Comparison of ENCODE assay signal across 21 mouse cellular contexts in the genomic region with DNA sequence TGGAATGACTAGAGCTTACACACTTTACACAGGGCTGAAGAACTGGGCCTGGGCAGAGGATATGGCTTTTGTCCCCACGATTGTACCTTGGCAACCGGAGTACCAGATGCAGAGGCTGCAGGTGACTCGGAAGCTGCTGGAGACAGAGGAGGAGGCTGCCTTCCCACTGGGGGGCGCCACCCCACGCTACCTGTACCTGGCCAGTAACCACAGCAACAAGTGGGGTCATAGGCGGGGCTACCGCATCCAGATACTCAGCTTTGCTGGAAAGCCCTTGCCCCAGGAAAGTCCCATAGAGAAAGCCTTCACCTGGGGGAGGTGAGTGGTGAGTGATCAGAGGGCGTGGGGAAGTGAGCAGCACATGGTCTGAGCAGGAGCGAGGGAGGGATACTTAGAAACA. TPM values are rescaled to one million over a fixed set of nuclear protein-coding genes. Genes with fewer than 3 reads are reported as not detected.
DNase-seq lines count a peak whose midpoint lies in the region; ATAC-seq and TF ChIP-seq lines count a peak whose summit lies in the region.
"Had no signal": no experiment of that assay in that cellular context is flagged by ENCODE, and none has a peak within 500 bp of the region (broad histone marks: within the 10 kb centered on the region; RNA-seq: fewer than 3 reads in every experiment).

No protein-coding gene starts in this region.

- no peaks in the 10 kb centered on the region for H3K79me2 ChIP-seq in CH12.LX (replicated peaks; ENCODE audit: control insufficient read depth, extremely low read depth, insufficient read depth, poor library complexity, severe bottlenecking)

- WGBS in liver, embryonic 14.5 days (ENCODE audit: insufficient replicate concordance) = 72% methylated on average over 9 of the region's 9 CpGs
- WGBS in liver, embryonic 12.5 days (ENCODE audit: insufficient replicate concordance) = 74% methylated on average over 9 of the region's 9 CpGs

- peaks cover 3 to 12% of the 10 kb centered on the region in 2 experiments for H3K4me1 ChIP-seq in liver, embryonic 14.5 days (replicated peaks; ENCODE audit: control insufficient read depth in 2 of 2, insufficient read depth in 2 of 2, low read length in 1 of 2)
- H3K4me1 ChIP-seq in liver, embryonic 12.5 days = peaks cover 31% of the 10 kb centered on the region
- H3K4me1 ChIP-seq in CH12.LX (ENCODE audit: control insufficient read depth in 1 of 2, insufficient read depth in 2 of 2) = peaks cover 3 to 18% of the 10 kb centered on the region in 2 experiments; a peak in 2 of 4 replicates
- H3K4me1 ChIP-seq in brown adipose tissue, adult 24 weeks (ENCODE audit: control insufficient read depth, insufficient read depth, insufficient read length, low read length) = 0 out of 2 replicates have a peak, but pooled peaks cover 2% of the 10 kb centered on the region

- no peak; the same call in 1 of the 2 replicates for TF ChIP-seq RAD21 in CH12.LX (IDR thresholded peaks at IDR 0.05; ENCODE audit: low read depth, low read length)

- H3K36me3 ChIP-seq in liver, embryonic 14.5 days (replicated peaks; ENCODE audit: control insufficient read depth, insufficient read depth, low read depth) = no peaks in the 10 kb centered on the region
- H3K36me3 ChIP-seq in liver, embryonic 12.5 days = no peaks in the 10 kb centered on the region
- H3K36me3 ChIP-seq in CH12.LX (replicated peaks in 1 of 2; ENCODE audit: control insufficient read depth in 1 of 2, insufficient read depth in 1 of 2, low read length in 1 of 2) = peaks cover 0 to 37% of the 10 kb centered on the region in 2 experiments
- H3K36me3 ChIP-seq: embryonic facial prominence, embryonic 10.5 days; hindbrain, embryonic 12.5 days; limb, embryonic 13.5 days; midbrain, embryonic 10.5 days had no signal

- peak; percentile 56 for TF ChIP-seq CTCF in liver, embryonic 14.5 days (IDR thresholded peaks at IDR 0.05; ENCODE audit: low read depth)
- peak in 1 of 2 experiments; percentile 50; a peak in 2 of 4 replicates for TF ChIP-seq CTCF in CH12.LX (conservative IDR thresholded peaks at IDR 0.05 in 1 of 2, IDR thresholded peaks at IDR 0.05 in 1 of 2; ENCODE audit: low read depth in 2 of 2, low read length in 2 of 2)

- DNase-seq in heart, adult 11 months = peak; percentile 83
- no peak for DNase-seq in heart, postnatal 14 days
- DNase-seq in liver, embryonic 14.5 days (ENCODE audit: low read depth in 3 of 3, low spot score in 3 of 3) = no peak
- no peak for DNase-seq in CH12.LX (ENCODE audit: extremely low read depth)
- no peak for DNase-seq in adrenal gland, postnatal 10 days
- DNase-seq in adrenal gland, adult 18-20 months (ENCODE audit: low spot score in 2 of 2) = no peak
- DNase-seq: adrenal gland, adult 2 months; cerebellum, postnatal 14 days; lung, postnatal 10 days; thymus, adult 2 months had no signal

- H3K4me3 ChIP-seq in liver, embryonic 14.5 days (ENCODE audit: insufficient read depth in 1 of 2, low read depth in 2 of 2, low read length in 2 of 2) = no peak overlapping the region
- no peak overlapping the region for H3K4me3 ChIP-seq in liver, embryonic 12.5 days
- no peak overlapping the region for H3K4me3 ChIP-seq in CH12.LX (replicated peaks in 1 of 3; ENCODE audit: low read depth in 2 of 3, low read length in 2 of 3, poor library complexity in 1 of 3)
- 0 out of 2 replicates have a peak overlapping the region, but pooled peaks have one; percentile 9 for H3K4me3 ChIP-seq in brown adipose tissue, adult 24 weeks (ENCODE audit: insufficient read depth, low read depth, low read length)
- H3K4me3 ChIP-seq: embryonic facial prominence, embryonic 10.5 days; hindbrain, embryonic 12.5 days; limb, embryonic 13.5 days; midbrain, embryonic 10.5 days; myocyte had no signal

- H3K9me3 ChIP-seq in liver, embryonic 14.5 days (ENCODE audit: control insufficient read depth, low read length) = no peaks in the 10 kb centered on the region
- no peaks in the 10 kb centered on the region for H3K9me3 ChIP-seq in liver, embryonic 12.5 days (replicated peaks)
- no peaks in the 10 kb centered on the region for H3K9me3 ChIP-seq in CH12.LX (replicated peaks; ENCODE audit: low read length)
- H3K9me3 ChIP-seq: embryonic facial prominence, embryonic 10.5 days; hindbrain, embryonic 12.5 days; limb, embryonic 13.5 days; midbrain, embryonic 10.5 days had no signal

- H3K27ac ChIP-seq in liver, embryonic 14.5 days = no peak overlapping the region
- no peak overlapping the region for H3K27ac ChIP-seq in liver, embryonic 12.5 days
- H3K27ac ChIP-seq in CH12.LX (ENCODE audit: insufficient read depth, low read depth) = no peak overlapping the region
- no peak overlapping the region for H3K27ac ChIP-seq in brown adipose tissue, adult 24 weeks (replicated peaks; ENCODE audit: low read depth, low read length)
- H3K27ac ChIP-seq: embryonic facial prominence, embryonic 10.5 days; hindbrain, embryonic 12.5 days; limb, embryonic 13.5 days; midbrain, embryonic 10.5 days had no signal

- H3K4me2 ChIP-seq in liver, embryonic 14.5 days (ENCODE audit: low read depth) = no peak overlapping the region
- no peak overlapping the region for H3K4me2 ChIP-seq in liver, embryonic 12.5 days
- H3K4me2 ChIP-seq in CH12.LX (ENCODE audit: insufficient read depth, low read depth, poor library complexity, severe bottlenecking) = no peak overlapping the region
- H3K4me2 ChIP-seq: hindbrain, embryonic 12.5 days; limb, embryonic 13.5 days had no signal

- no peak for ATAC-seq in liver, embryonic 14.5 days (ENCODE audit: insufficient read depth)
- ATAC-seq in liver, embryonic 12.5 days = no peak
- ATAC-seq: Patski had no signal

- intact Hi-C loops in heart, postnatal 14 days (cut with DNase I) = no loop called here

- TF ChIP-seq POLR2A in CH12.LX (IDR thresholded peaks at IDR 0.05; ENCODE audit: low read depth, low read length) = no peak

- no peak overlapping the region for H3K9ac ChIP-seq in liver, embryonic 14.5 days (replicated peaks)
- H3K9ac ChIP-seq in liver, embryonic 12.5 days = no peak overlapping the region
- H3K9ac ChIP-seq in CH12.LX (ENCODE audit: insufficient read depth, low read depth) = no peak overlapping the region
- H3K9ac ChIP-seq: hindbrain, embryonic 12.5 days; limb, embryonic 13.5 days had no signal

- H3K27me3 ChIP-seq in liver, embryonic 14.5 days (ENCODE audit: control insufficient read depth, insufficient read depth, low read length) = no peaks in the 10 kb centered on the region
- H3K27me3 ChIP-seq in liver, embryonic 12.5 days (replicated peaks) = no peaks in the 10 kb centered on the region; the same call in 1 of the 2 replicates
- no peaks in the 10 kb centered on the region for H3K27me3 ChIP-seq in CH12.LX (replicated peaks)
- H3K27me3 ChIP-seq: hindbrain, embryonic 12.5 days; limb, embryonic 13.5 days; Patski had no signal

- no peak for TF ChIP-seq EP300 in liver, embryonic 14.5 days (IDR thresholded peaks at IDR 0.05; ENCODE audit: low read depth)
- TF ChIP-seq EP300 in CH12.LX (IDR thresholded peaks at IDR 0.05; ENCODE audit: low read length) = no peak

- in situ Hi-C loops in CH12.LX (cut with MboI; ENCODE audit: low pct_ligation_motif_present, low pct_unique_long_range_greater_than_20kb, low sequenced_read_pairs) = loop anchor here (10.0 kb wide), 1 partner anchor 59 kb away; no protein-coding TSS in a partner anchor

- dilution Hi-C loops in CH12.LX (cut with MboI; ENCODE audit: extremely low pct_ligation_motif_present, extremely low pct_unique_long_range_greater_than_20kb, low sequenced_read_pairs) = no loop called here

RNA-seq across cellular contexts. Expression of a gene that starts 5.3 kb away (rescaled TPM):
- total RNA-seq in heart, postnatal 14 days (2021) = 10 to 100 TPM; 36.9 to 42.0 TPM
- 0.21 and 0.25 TPM in 2 replicates for polyA plus RNA-seq in liver, embryonic 14.5 days (2012; rRNA removed)
- polyA plus RNA-seq in liver, embryonic 14.5 days (2014; fragmentation: Nextera tagmentation; extraction: Ambion mirVana) = 0.03 and 0.05 TPM in 2 replicates
- polyA plus RNA-seq in liver, embryonic 12.5 days (2016; fragmentation: Nextera tagmentation; extraction: Ambion mirVana) = 0.05 and 0.06 TPM in 2 replicates
- total RNA-seq in CH12.LX (2012; rRNA removed) (0.25 and 0.29 TPM in 2 replicates), CH12.LX (2014; rRNA removed) (0.28 and 0.30 TPM in 2 replicates)
- polyA plus RNA-seq in CH12.LX (2012; ENCODE audit: insufficient read length, low read depth) = 0.86 and 0.99 TPM in 2 replicates
- polyA plus RNA-seq in brown adipose tissue, adult 24 weeks (2012; ENCODE audit: insufficient read depth, insufficient read length, missing spikeins) = 156 and 209 TPM in 2 replicates
- 100 to 1,000 TPM; 103 to 122 TPM for total RNA-seq in adrenal gland, postnatal 10 days (2021)
- 100 to 1,000 TPM in 1 of 2 experiments, 10 to 100 TPM in 1; 40.0 to 124 TPM for total RNA-seq in adrenal gland, adult 18-20 months (2021)
- polyA plus RNA-seq: hindbrain, embryonic 12.5 days had no signal

RNA-seq across cellular contexts. Expression of a gene that starts 10.8 kb away (rescaled TPM):
- 1 to 10 TPM; 3.1 to 3.2 TPM for total RNA-seq in heart, postnatal 14 days (2021)
- 4.6 and 4.7 TPM in 2 replicates for polyA plus RNA-seq in liver, embryonic 14.5 days (2012; rRNA removed)
- 0.97 and 1.0 TPM in 2 replicates for polyA plus RNA-seq in liver, embryonic 14.5 days (2014; fragmentation: Nextera tagmentation; extraction: Ambion mirVana)
- polyA plus RNA-seq in liver, embryonic 12.5 days (2016; fragmentation: Nextera tagmentation; extraction: Ambion mirVana) = 2.2 TPM in 2 replicates
- total RNA-seq in CH12.LX (2012; rRNA removed) (5.0 and 5.5 TPM in 2 replicates), CH12.LX (2014; rRNA removed) (3.6 and 4.3 TPM in 2 replicates)
- 10.7 and 12.1 TPM in 2 replicates for polyA plus RNA-seq in CH12.LX (2012; ENCODE audit: insufficient read length, low read depth)
- 0.55 TPM in 1 of 2 replicates, not detected in the other for polyA plus RNA-seq in brown adipose tissue, adult 24 weeks (2012; ENCODE audit: insufficient read depth, insufficient read length, missing spikeins)
- total RNA-seq in adrenal gland, postnatal 10 days (2021) = 1 to 10 TPM; 6.0 to 9.0 TPM
- 1 to 10 TPM; 6.0 to 7.0 TPM for total RNA-seq in adrenal gland, adult 18-20 months (2021)

RNA-seq across cellular contexts. Expression of a gene that starts 19.7 kb away (rescaled TPM):
- 10 to 100 TPM; 80.9 to 96.0 TPM for total RNA-seq in heart, postnatal 14 days (2021)
- 117 and 123 TPM in 2 replicates for polyA plus RNA-seq in liver, embryonic 14.5 days (2012; rRNA removed)
- 135 and 152 TPM in 2 replicates for polyA plus RNA-seq in liver, embryonic 14.5 days (2014; fragmentation: Nextera tagmentation; extraction: Ambion mirVana)
- 263 and 273 TPM in 2 replicates for polyA plus RNA-seq in liver, embryonic 12.5 days (2016; fragmentation: Nextera tagmentation; extraction: Ambion mirVana)
- 86.1 and 108 TPM in 2 replicates for total RNA-seq in CH12.LX (2012; rRNA removed)
- 199 and 208 TPM in 2 replicates for total RNA-seq in CH12.LX (2014; rRNA removed)
- 496 and 527 TPM in 2 replicates for polyA plus RNA-seq in CH12.LX (2012; ENCODE audit: insufficient read length, low read depth)
- polyA plus RNA-seq in brown adipose tissue, adult 24 weeks (2012; ENCODE audit: insufficient read depth, insufficient read length, missing spikeins) = 58.0 and 79.6 TPM in 2 replicates
- total RNA-seq in adrenal gland, postnatal 10 days (2021) = 100 to 1,000 TPM; 125 to 132 TPM
- 100 to 1,000 TPM; 139 to 164 TPM for total RNA-seq in adrenal gland, adult 18-20 months (2021)

RNA-seq across cellular contexts. Expression of a gene that starts 31.7 kb away (rescaled TPM):
- total RNA-seq in heart, postnatal 14 days (2021) = not detected
- 0.02 TPM in 2 replicates for polyA plus RNA-seq in liver, embryonic 14.5 days (2012; rRNA removed)
- 0.04 TPM in 1 of 2 replicates, not detected in the other for polyA plus RNA-seq in liver, embryonic 14.5 days (2014; fragmentation: Nextera tagmentation; extraction: Ambion mirVana)
- polyA plus RNA-seq in liver, embryonic 12.5 days (2016; fragmentation: Nextera tagmentation; extraction: Ambion mirVana) = not detected in 2 replicates
- total RNA-seq in CH12.LX (2012; rRNA removed) = 0.08 TPM in 1 of 2 replicates, not detected in the other
- total RNA-seq in CH12.LX (2014; rRNA removed) = not detected in 2 replicates
- not detected in 2 replicates for polyA plus RNA-seq in CH12.LX (2012; ENCODE audit: insufficient read length, low read depth)
- polyA plus RNA-seq in brown adipose tissue, adult 24 weeks (2012; ENCODE audit: insufficient read depth, insufficient read length, missing spikeins) = not detected in 2 replicates
- total RNA-seq in adrenal gland, postnatal 10 days (2021) = 10 to 100 TPM; 35.5 to 89.5 TPM
- total RNA-seq in adrenal gland, adult 18-20 months (2021) = 10 to 100 TPM; 13.0 to 27.5 TPM
- total RNA-seq: left cerebral cortex, adult 18-20 months had no signal
- polyA plus RNA-seq: embryonic facial prominence, embryonic 10.5 days; frontal cortex, adult 2 months; heart, embryonic 14.5 days; hindbrain, embryonic 12.5 days; limb, embryonic 13.5 days; midbrain, embryonic 10.5 days; myocyte; Patski had no signal

RNA-seq across cellular contexts. Expression of a gene that starts 33.6 kb away (rescaled TPM):
- 10 to 100 TPM; 90.0 to 96.3 TPM for total RNA-seq in heart, postnatal 14 days (2021)
- 22.7 and 60.5 TPM in 2 replicates for polyA plus RNA-seq in liver, embryonic 14.5 days (2012; rRNA removed)
- polyA plus RNA-seq in liver, embryonic 14.5 days (2014; fragmentation: Nextera tagmentation; extraction: Ambion mirVana) = 86.2 and 93.6 TPM in 2 replicates
- 115 and 119 TPM in 2 replicates for polyA plus RNA-seq in liver, embryonic 12.5 days (2016; fragmentation: Nextera tagmentation; extraction: Ambion mirVana)
- total RNA-seq in CH12.LX (2012; rRNA removed) (280 and 282 TPM in 2 replicates), CH12.LX (2014; rRNA removed) (207 and 224 TPM in 2 replicates)
- polyA plus RNA-seq in CH12.LX (2012; ENCODE audit: insufficient read length, low read depth) = 177 and 237 TPM in 2 replicates
- 38.3 and 48.7 TPM in 2 replicates for polyA plus RNA-seq in brown adipose tissue, adult 24 weeks (2012; ENCODE audit: insufficient read depth, insufficient read length, missing spikeins)
- total RNA-seq in adrenal gland, postnatal 10 days (2021) = 100 to 1,000 TPM; 132 to 133 TPM
- 100 to 1,000 TPM; 151 to 161 TPM for total RNA-seq in adrenal gland, adult 18-20 months (2021)

Comparison
In these comparisons a context has a peak if more than half of its experiments do, and no peak if none do; other contexts are left out.
1. RNA of a gene that starts 5.3 kb away (total RNA-seq): 40.0 to 124 TPM in adrenal gland, adult 18-20 months, 103 to 122 TPM in adrenal gland, postnatal 10 days and 36.9 to 42.0 TPM in heart, postnatal 14 days; 0.25 to 0.30 TPM in CH12.LX; every median in the first group is over 10 times any median in the second.